Mouse (Mus musculus): ENCODE results near the gene Pkd1.

- TF ChIP-seq ELF1 (IDR thresholded peaks at IDR 0.05; ENCODE audit: low read depth, low read length) (no peak), USF2 (conservative IDR thresholded peaks at IDR 0.05; ENCODE audit: low read depth, low read length) (no peak), CHD2 (IDR thresholded peaks at IDR 0.05; ENCODE audit: low read length) (peak; percentile 24; the same call in 1 of the 2 replicates), EP300 (IDR thresholded peaks at IDR 0.05; ENCODE audit: low read length) (peak; percentile 10; the same call in 1 of the 2 replicates), ZNF384 (IDR thresholded peaks at IDR 0.05; ENCODE audit: low read depth, low read length) (no peak)
Measured at GRCm38 (mm10) chr17:24530361-24531050, 19.1 kb upstream of the Pkd1 start.
